Mouse (Mus musculus) embryo, embryonic 9.5 days (tissue): ENCODE measurements around the gene Ankrd28.
"Not testable (repeated sequence)": the region's sequence is repeated elsewhere in the genome, so short reads cannot be mapped to it uniquely, and the experiment has no call there.

Experiments used
- DNase-seq: peaks from one replicate; pipeline ENCODE4 v3.0.0-alpha.2; 2017; ENCODE audit errors: extremely low spot score

The Ankrd28 gene

DNA sequence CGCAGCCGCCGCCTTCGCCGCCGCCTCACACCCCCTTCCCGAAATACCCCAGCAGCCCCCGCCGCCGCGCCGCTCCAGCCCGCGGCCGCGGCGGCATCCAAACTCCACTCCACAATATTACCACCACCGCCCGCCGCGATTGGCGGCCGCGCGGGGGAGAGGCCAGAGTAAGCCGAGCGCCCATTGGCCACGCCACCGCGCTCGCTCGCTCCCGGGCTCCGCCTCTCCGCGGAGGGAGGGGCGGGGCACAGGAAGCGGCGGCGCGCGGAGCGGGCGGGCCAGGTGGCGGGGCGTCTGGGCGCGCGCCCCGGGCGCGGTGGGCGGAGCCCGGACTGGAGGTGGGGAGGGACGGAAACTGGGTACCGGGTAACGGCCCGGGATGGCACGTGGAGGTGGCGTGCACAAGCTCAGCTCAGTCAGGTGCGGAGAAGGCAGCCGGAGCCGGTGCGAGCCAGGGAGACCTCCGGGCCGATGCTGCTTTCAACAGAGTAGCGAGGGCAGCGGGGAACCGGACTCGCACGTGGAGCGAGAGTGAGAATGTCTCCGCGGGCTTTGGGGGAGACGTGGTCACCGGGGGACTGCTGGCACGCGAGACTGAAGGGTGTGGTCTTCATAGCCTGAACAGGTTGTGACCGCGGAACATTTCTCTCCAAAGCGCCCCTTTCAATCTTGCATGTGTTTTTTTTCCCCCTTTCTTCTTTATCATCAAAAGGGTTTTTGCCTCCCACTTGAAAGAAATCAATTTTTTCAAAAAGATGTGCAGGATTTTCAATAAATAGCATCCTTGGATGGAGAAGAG, at the start of gene Ankrd28:
TSS of gene Ankrd28 (minus strand) at position 81 of the 799 bp plus-strand sequence.
- peak; percentile 94 for DNase-seq

DNA sequence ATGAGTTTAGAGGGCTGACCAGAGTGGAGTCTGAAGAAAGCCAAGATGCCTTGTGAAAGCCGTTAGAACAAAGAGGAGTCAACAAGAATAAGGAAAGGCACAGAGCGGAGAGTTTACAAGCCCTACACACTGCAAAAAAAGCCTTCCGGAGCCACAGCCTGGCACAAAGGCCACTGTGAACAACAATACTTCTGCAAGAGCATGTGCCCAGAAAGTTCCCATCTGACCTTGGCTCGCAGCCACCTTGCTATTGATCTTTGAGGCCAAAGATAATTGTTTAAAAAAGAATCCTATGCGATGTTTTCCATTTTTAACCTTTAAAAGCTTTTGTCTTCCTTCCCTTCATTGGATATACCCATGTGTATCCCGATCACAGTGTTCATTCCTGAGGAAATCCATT, 49.0 kb upstream of the Ankrd28 start:
- no peak for DNase-seq

- DNase-seq = no peak
These were observed 41.7 kb upstream of the Ankrd28 start for GRCm38 (mm10) chr14:31872130-31872529.

DNA sequence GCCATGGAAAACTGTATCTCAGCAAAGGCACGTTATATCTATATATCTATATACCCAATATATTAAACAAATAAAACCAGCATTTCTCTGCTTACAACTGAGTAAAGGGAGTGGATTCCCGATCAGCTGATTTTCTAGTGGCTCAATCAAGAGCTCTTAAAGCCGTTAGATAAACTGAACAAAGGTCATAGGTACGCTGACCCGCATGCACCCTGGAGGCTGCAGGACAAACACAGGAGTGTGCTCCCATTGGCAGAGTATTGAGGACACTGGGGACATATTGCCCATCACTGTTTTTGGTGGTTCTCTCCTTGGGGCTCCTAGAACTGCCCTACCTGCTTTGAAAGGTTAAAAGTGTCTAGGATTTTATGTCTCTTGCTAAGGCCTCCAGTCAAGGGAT, 40.0 kb upstream of the Ankrd28 start:
- no peak for DNase-seq

GRCm38 (mm10) chr14:31868591-31868990, 38.1 kb upstream of the Ankrd28 start:
- no peak for DNase-seq

- not testable (repeated sequence) for DNase-seq
These were observed 35.9 kb upstream of the Ankrd28 start for GRCm38 (mm10) chr14:31866366-31866765.

DNA sequence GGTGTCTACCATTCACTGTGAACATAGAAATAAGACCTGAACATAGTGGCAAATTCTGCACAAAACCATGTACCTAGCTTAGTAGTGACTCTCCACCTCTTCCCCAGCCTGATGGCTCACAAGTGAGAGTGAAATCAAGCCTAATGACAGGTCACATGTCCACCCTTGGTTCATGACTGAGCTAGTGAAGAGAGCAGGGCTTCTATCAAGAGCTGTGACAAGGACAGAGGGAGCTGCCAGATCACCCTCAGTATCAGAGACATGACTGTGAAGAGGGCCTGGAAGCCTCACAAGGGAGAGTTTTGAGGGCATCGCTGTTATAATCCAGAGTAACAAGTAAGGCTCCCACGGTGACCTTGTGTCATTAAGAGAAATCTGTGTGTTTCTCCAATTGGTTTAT, 28.2 kb upstream of the Ankrd28 start:
- no peak for DNase-seq

GRCm38 (mm10) chr14:31857096-31857975, 26.9 kb upstream of the Ankrd28 start:
- no peak for DNase-seq

DNA sequence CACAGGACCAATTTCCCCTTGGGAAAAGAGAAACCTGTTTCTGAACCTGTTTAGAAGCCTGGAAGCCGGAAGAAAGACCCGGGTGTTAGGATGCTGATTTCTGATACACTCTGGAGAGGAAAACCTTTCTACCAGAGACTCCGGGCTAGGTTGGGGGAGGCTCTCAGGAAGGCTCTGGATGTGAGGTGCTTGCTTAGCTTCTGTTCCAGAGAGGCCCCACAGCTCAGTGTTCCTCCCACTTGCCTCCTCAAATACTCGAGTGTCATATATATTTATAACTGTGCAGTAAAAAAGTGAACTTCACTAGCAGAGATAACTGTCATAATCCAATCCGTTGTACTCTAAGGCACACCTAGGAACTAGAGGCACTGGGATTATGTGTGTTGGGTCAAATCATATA, 25.6 kb upstream of the Ankrd28 start:
- no peak for DNase-seq

GRCm38 (mm10) chr14:31854667-31855066, 24.2 kb upstream of the Ankrd28 start:
- DNase-seq = no peak

DNA sequence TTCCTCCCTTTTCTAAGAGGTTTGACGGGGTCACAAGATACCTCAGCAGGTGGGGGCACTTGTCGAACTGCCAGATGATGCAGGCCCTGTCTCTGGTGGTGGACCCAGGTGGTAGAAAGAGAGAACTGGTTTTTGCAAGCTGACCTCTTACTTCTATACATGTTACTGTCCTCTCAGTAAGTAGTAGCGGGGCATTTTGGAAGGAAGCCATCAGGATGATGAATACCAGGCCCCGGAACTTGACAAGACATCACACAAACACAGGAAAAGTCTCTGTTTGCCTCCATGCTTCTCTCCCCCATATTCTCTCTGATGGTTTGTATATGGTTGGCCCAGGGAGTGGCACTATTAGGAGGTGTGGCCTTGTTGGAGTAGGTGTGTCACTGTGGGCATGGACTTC, 13.1 kb upstream of the Ankrd28 start:
- no peak for DNase-seq

DNA sequence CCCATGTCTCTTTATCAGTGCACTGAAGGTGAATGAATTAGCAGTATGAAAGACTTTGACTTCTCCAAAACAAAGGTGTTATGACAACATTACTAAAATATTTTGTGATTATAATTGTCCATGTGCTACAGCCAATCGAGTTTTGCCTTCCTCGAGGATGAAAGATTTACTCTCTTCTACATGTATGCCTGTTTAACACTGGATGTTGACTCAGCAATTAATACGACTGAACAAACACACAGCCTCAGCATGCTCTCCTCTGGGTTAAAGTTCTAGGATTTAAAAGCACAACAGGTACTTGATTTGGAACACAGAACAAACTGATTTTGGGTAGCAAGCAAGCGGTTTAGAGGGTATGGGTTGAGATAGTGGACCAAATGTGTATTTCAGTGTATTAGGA, 1.6 kb upstream of the Ankrd28 start:
- no peak for DNase-seq

GRCm38 (mm10) chr14:31831370-31831712, 890 bp upstream of the Ankrd28 start:
- no peak for DNase-seq

DNA sequence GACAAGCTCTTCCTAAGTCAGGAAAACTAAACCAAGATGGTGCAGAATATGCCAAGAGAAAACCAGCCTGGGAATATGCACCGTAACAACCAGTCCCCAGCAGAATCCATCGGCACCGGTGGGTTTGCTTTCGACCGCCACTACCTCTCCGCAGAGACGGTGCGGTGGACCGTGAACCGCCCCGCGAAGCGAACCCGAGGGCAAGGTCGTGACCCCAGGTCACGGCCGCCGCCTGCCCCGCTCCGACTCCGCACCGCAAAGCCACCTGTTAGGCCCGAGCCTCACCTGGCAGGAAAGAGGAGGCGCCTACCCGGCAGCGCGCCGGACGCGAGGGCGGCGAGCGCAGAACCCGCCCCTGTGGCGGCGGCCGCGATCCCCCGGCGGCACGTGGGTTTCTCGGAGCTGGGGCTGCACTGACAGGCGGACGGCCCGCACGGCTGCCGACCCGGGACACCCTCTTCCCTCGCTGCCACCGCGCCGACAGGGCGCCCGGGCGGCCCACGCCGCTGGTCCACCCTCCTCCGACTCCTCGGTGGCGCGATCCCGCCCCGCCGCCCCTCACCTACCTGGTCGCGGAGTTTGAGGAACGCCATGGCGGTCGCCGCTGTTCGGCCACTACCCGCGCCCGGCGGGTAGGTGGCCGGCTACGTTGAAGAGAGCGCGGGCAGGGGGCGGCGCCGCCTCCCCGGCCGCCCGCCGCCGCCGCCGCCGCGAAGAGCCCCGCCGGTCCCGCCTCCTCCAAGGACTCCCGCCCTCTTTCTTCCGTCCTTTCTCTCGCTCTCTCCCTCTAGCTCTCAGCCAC, 489 bp downstream of the Ankrd28 start:
- peak; percentile 66 for DNase-seq

GRCm38 (mm10) chr14:31827221-31827620, 3.2 kb downstream of the Ankrd28 start:
- DNase-seq = peak; percentile 2

DNA sequence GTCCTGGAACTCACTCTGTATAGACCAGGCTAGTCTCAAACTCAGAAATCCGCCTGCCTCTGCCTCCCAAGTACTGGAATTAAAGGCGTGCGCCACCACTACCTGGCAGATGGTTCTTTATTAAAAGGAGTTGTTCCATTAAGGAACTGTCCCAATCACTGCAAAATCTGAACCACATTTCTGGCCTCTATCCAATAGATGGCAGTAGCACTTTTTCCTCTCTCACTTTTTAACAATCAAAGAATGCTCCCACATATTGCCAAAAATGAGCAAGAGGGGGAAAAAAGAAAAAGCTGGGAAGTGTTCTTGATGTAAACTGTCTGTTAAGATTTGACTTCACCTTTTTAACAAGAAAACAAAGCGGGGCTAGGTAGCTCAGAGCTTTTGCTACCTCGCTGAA, 20.5 kb downstream of the Ankrd28 start:
- no peak for DNase-seq

- no peak for DNase-seq
These were observed 26.7 kb downstream of the Ankrd28 start for GRCm38 (mm10) chr14:31803791-31804190.

- DNase-seq = no peak
These were observed 29.5 kb downstream of the Ankrd28 start for GRCm38 (mm10) chr14:31800976-31801375.

GRCm38 (mm10) chr14:31800446-31800845, 30.0 kb downstream of the Ankrd28 start:
- DNase-seq = no peak

- no peak for DNase-seq
These were observed 31.5 kb downstream of the Ankrd28 start for GRCm38 (mm10) chr14:31798937-31799336.

GRCm38 (mm10) chr14:31795535-31795934, 34.9 kb downstream of the Ankrd28 start:
- DNase-seq = no peak

DNA sequence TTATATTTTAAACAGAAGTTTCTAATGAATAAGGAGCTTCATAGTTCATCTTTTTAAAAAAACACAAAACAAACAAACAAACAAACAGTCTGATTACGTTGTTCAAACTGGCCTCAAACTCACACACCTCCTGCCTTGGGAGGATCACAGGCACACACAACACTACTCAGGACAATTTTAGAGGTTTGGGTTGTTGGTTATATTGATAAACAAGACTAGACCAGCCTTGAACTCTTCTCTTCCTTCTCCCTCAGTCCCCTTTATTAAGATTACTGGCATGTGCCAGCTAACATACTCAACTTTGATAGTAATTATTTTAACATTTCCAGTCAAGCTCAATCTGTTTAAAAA, 35.7 kb downstream of the Ankrd28 start:
- DNase-seq = no peak
